Comparison of ENCODE assay signal across 8 mouse cellular contexts in genomic region chr15:85315378-85316025, GRCm38 (mm10). TPM values are rescaled to one million over a fixed set of nuclear protein-coding genes. Genes with fewer than 3 reads are reported as not detected.
DNase-seq lines count a peak whose midpoint lies in the region; ATAC-seq lines count a peak whose summit lies in the region.

No protein-coding gene starts in this region.

- H3K36me3 ChIP-seq in midbrain, embryonic 10.5 days = no peaks in the 10 kb centered on the region
- H3K36me3 ChIP-seq in midbrain, embryonic 15.5 days (replicated peaks) = no peaks in the 10 kb centered on the region
- no peaks in the 10 kb centered on the region for H3K36me3 ChIP-seq in kidney, embryonic 16.5 days (ENCODE audit: insufficient read depth, low read length)
- no peaks in the 10 kb centered on the region for H3K36me3 ChIP-seq in liver, embryonic 16.5 days (ENCODE audit: control insufficient read depth, insufficient read depth)
- no peaks in the 10 kb centered on the region for H3K36me3 ChIP-seq in neural tube, embryonic 15.5 days

- no peak overlapping the region for H3K9ac ChIP-seq in midbrain, embryonic 15.5 days
- 0 out of 2 replicates have a peak overlapping the region, but pooled peaks have one; percentile 8 for H3K9ac ChIP-seq in kidney, embryonic 16.5 days (replicated peaks; ENCODE audit: low read length)
- no peak overlapping the region for H3K9ac ChIP-seq in liver, embryonic 16.5 days (ENCODE audit: low read depth, low read length)
- no peak overlapping the region for H3K9ac ChIP-seq in neural tube, embryonic 15.5 days (replicated peaks)

- peak; percentile 79 for DNase-seq in midbrain, embryonic 10.5 days (ENCODE audit: low spot score)
- peak; percentile 80 for DNase-seq in embryo, embryonic 11 days
- peak; percentile 54 to 59 for DNase-seq in gastrocnemius, postnatal 4 days (ENCODE audit: low spot score in 2 of 2)
- peak; percentile 56 for DNase-seq in testis, postnatal 14 days (ENCODE audit: low spot score)

- no peak overlapping the region for H3K4me2 ChIP-seq in midbrain, embryonic 15.5 days
- no peak overlapping the region for H3K4me2 ChIP-seq in kidney, embryonic 16.5 days (replicated peaks; ENCODE audit: low read depth, low read length)
- no peak overlapping the region for H3K4me2 ChIP-seq in liver, embryonic 16.5 days (ENCODE audit: low read depth, low read length)
- no peak overlapping the region for H3K4me2 ChIP-seq in neural tube, embryonic 15.5 days

- H3K27me3 ChIP-seq in midbrain, embryonic 10.5 days (ENCODE audit: low read depth, poor library complexity, severe bottlenecking) = peaks cover 72% of the 10 kb centered on the region
- no peaks in the 10 kb centered on the region; the same call in 1 of the 2 replicates for H3K27me3 ChIP-seq in midbrain, embryonic 15.5 days (replicated peaks)
- H3K27me3 ChIP-seq in kidney, embryonic 16.5 days (ENCODE audit: insufficient read depth, low read length) = 0 out of 2 replicates have a peak, but pooled peaks cover 4% of the 10 kb centered on the region
- H3K27me3 ChIP-seq in liver, embryonic 16.5 days (ENCODE audit: control insufficient read depth, insufficient read depth, low read depth, low read length) = no peaks in the 10 kb centered on the region
- H3K27me3 ChIP-seq in neural tube, embryonic 15.5 days (replicated peaks) = no peaks in the 10 kb centered on the region

- no peak overlapping the region for H3K4me3 ChIP-seq in midbrain, embryonic 10.5 days
- no peak overlapping the region for H3K4me3 ChIP-seq in midbrain, embryonic 15.5 days
- H3K4me3 ChIP-seq in kidney, embryonic 16.5 days (ENCODE audit: low read length) = no peak overlapping the region
- H3K4me3 ChIP-seq in liver, embryonic 16.5 days (ENCODE audit: low read depth, low read length) = no peak overlapping the region
- no peak overlapping the region for H3K4me3 ChIP-seq in neural tube, embryonic 15.5 days (replicated peaks)

- ATAC-seq in midbrain, embryonic 15.5 days (replicated peaks) = no peak
- 0 out of 2 replicates have a peak, but pooled peaks have one; percentile 69 for ATAC-seq in kidney, embryonic 16.5 days (ENCODE audit: low FRiP score, low TSS enrichment)
- peak; percentile 58; the same call in 1 of the 2 replicates for ATAC-seq in liver, embryonic 16.5 days (ENCODE audit: low read depth)
- ATAC-seq in neural tube, embryonic 15.5 days (ENCODE audit: low FRiP score) = 0 out of 2 replicates have a peak, but pooled peaks have one; percentile 63

- 43% methylated on average over 12 of the region's 13 CpGs for WGBS in midbrain, embryonic 10.5 days
- 42% methylated on average over 11 of the region's 13 CpGs for WGBS in midbrain, embryonic 15.5 days
- 43% methylated on average over 12 of the region's 13 CpGs for WGBS in kidney, embryonic 16.5 days
- 35% methylated on average over 12 of the region's 13 CpGs for WGBS in liver, embryonic 16.5 days (ENCODE audit: insufficient replicate concordance)
- 38% methylated on average over 11 of the region's 13 CpGs for WGBS in neural tube, embryonic 15.5 days

- no peak overlapping the region; the same call in 1 of the 2 replicates for H3K27ac ChIP-seq in midbrain, embryonic 10.5 days (replicated peaks)
- H3K27ac ChIP-seq in midbrain, embryonic 15.5 days = no peak overlapping the region
- H3K27ac ChIP-seq in kidney, embryonic 16.5 days (ENCODE audit: low read length) = no peak overlapping the region
- no peak overlapping the region for H3K27ac ChIP-seq in liver, embryonic 16.5 days (ENCODE audit: low read length)
- H3K27ac ChIP-seq in neural tube, embryonic 15.5 days (replicated peaks) = no peak overlapping the region

- H3K4me1 ChIP-seq in midbrain, embryonic 10.5 days = peaks cover 12% of the 10 kb centered on the region
- peaks cover 20% of the 10 kb centered on the region for H3K4me1 ChIP-seq in midbrain, embryonic 15.5 days
- no peaks in the 10 kb centered on the region for H3K4me1 ChIP-seq in kidney, embryonic 16.5 days (ENCODE audit: insufficient read depth, low read length)
- H3K4me1 ChIP-seq in liver, embryonic 16.5 days (ENCODE audit: control insufficient read depth, low read depth, low read length) = no peaks in the 10 kb centered on the region
- H3K4me1 ChIP-seq in neural tube, embryonic 15.5 days = 0 out of 2 replicates have a peak, but pooled peaks cover 12% of the 10 kb centered on the region

- H3K9me3 ChIP-seq in midbrain, embryonic 10.5 days (replicated peaks) = no peaks in the 10 kb centered on the region
- H3K9me3 ChIP-seq in midbrain, embryonic 15.5 days = no peaks in the 10 kb centered on the region
- H3K9me3 ChIP-seq in kidney, embryonic 16.5 days (ENCODE audit: low read length) = no peaks in the 10 kb centered on the region
- no peaks in the 10 kb centered on the region for H3K9me3 ChIP-seq in liver, embryonic 16.5 days (replicated peaks; ENCODE audit: control insufficient read depth, low read length)
- H3K9me3 ChIP-seq in neural tube, embryonic 15.5 days (replicated peaks) = no peaks in the 10 kb centered on the region

RNA-seq across cellular contexts. Expression of gene Atxn10, which starts 20.5 kb away (rescaled TPM):
- polyA plus RNA-seq in midbrain, embryonic 10.5 days (2016; fragmentation: Nextera tagmentation; extraction: Ambion mirVana) = 341 and 369 TPM in 2 replicates
- 529 and 534 TPM in 2 replicates for polyA plus RNA-seq in midbrain, embryonic 15.5 days (2015; fragmentation: Nextera tagmentation; extraction: Ambion mirVana)
- 100 to 1,000 TPM; 102 to 109 TPM for total RNA-seq in gastrocnemius, postnatal 4 days (2021)
- polyA plus RNA-seq in kidney, embryonic 16.5 days (2015; fragmentation: Nextera tagmentation; extraction: Ambion mirVana) = 294 and 307 TPM in 2 replicates
- 93.1 and 96.3 TPM in 2 replicates for polyA plus RNA-seq in liver, embryonic 16.5 days (2015; fragmentation: Nextera tagmentation; extraction: Ambion mirVana)
- 478 and 503 TPM in 2 replicates for polyA plus RNA-seq in neural tube, embryonic 15.5 days (2015; fragmentation: Nextera tagmentation; extraction: Ambion mirVana)
